Mouse (Mus musculus): ENCODE results near the gene Ncam1. TPM values are rescaled to one million over a fixed set of nuclear protein-coding genes. Genes with fewer than 3 reads are reported as not detected.

Gene Ncam1
- polyA plus RNA-seq, 1 experiment from 2014 or later, result 39.8 TPM

- peaks cover 7% of the 10 kb centered on the region for H3K4me1 ChIP-seq (ENCODE audit: control insufficient read depth, insufficient read depth, low read length)
- no peak overlapping the region for H3K9ac ChIP-seq (ENCODE audit: low read depth, low read length)
- no peaks in the 10 kb centered on the region for H3K9me3 ChIP-seq (replicated peaks; ENCODE audit: control insufficient read depth, low read length)
- H3K36me3 ChIP-seq (ENCODE audit: control insufficient read depth, insufficient read depth, low read length), result no peaks in the 10 kb centered on the region
- no peak overlapping the region for H3K4me3 ChIP-seq (ENCODE audit: low read depth, low read length)
- no peak overlapping the region for H3K27ac ChIP-seq (ENCODE audit: low read depth, low read length)
- H3K4me2 ChIP-seq, result no peak overlapping the region
- no peak for ATAC-seq (replicated peaks; ENCODE audit: insufficient number of reproducible peaks, low FRiP score, low TSS enrichment)
- H3K27me3 ChIP-seq (ENCODE audit: control insufficient read depth, insufficient read depth, low read length), result no peaks in the 10 kb centered on the region
- WGBS (ENCODE audit: insufficient replicate concordance), result 53% methylated on average over 4 of the region's 4 CpGs
Measured at GRCm38 (mm10) chr9:49534958-49535357, 263.8 kb downstream of the Ncam1 start.

GRCm38 (mm10) chr9:49533912-49534491 is 264.7 kb downstream of the Ncam1 start:
- Histone ChIP-seq H3K4me3 (ENCODE audit: low read depth, low read length) (no peak overlapping the region), H3K9me3 (replicated peaks; ENCODE audit: control insufficient read depth, low read length) (no peaks in the 10 kb centered on the region), H3K36me3 (ENCODE audit: control insufficient read depth, insufficient read depth, low read length) (no peaks in the 10 kb centered on the region), H3K27me3 (ENCODE audit: control insufficient read depth, insufficient read depth, low read length) (no peaks in the 10 kb centered on the region), H3K4me2 (no peak overlapping the region), H3K27ac (ENCODE audit: low read depth, low read length) (no peak overlapping the region), H3K4me1 (ENCODE audit: control insufficient read depth, insufficient read depth, low read length) (peaks cover 7% of the 10 kb centered on the region), H3K9ac (ENCODE audit: low read depth, low read length) (no peak overlapping the region)
- WGBS (ENCODE audit: insufficient replicate concordance), result 43% methylated on average over 8 of the region's 8 CpGs
- ATAC-seq (replicated peaks; ENCODE audit: insufficient number of reproducible peaks, low FRiP score, low TSS enrichment), result no peak

- H3K4me3 ChIP-seq (ENCODE audit: low read depth, low read length), result no peak overlapping the region
- ATAC-seq (replicated peaks; ENCODE audit: insufficient number of reproducible peaks, low FRiP score, low TSS enrichment), result no peak
- no peaks in the 10 kb centered on the region for H3K9me3 ChIP-seq (replicated peaks; ENCODE audit: control insufficient read depth, low read length)
- peaks cover 7% of the 10 kb centered on the region for H3K4me1 ChIP-seq (ENCODE audit: control insufficient read depth, insufficient read depth, low read length)
- WGBS (ENCODE audit: insufficient replicate concordance), result 48% methylated on average over 7 of the region's 7 CpGs
- no peak overlapping the region for H3K27ac ChIP-seq (ENCODE audit: low read depth, low read length)
- H3K9ac ChIP-seq (ENCODE audit: low read depth, low read length), result no peak overlapping the region
- no peak overlapping the region for H3K4me2 ChIP-seq
- H3K36me3 ChIP-seq (ENCODE audit: control insufficient read depth, insufficient read depth, low read length), result no peaks in the 10 kb centered on the region
- no peaks in the 10 kb centered on the region for H3K27me3 ChIP-seq (ENCODE audit: control insufficient read depth, insufficient read depth, low read length)
Measured at GRCm38 (mm10) chr9:49533455-49533854, 265.3 kb downstream of the Ncam1 start.

GRCm38 (mm10) chr9:49531833-49532232 is 266.9 kb downstream of the Ncam1 start:
- Histone ChIP-seq H3K36me3 (ENCODE audit: control insufficient read depth, insufficient read depth, low read length) (no peaks in the 10 kb centered on the region), H3K4me1 (ENCODE audit: control insufficient read depth, insufficient read depth, low read length) (peaks cover 7% of the 10 kb centered on the region), H3K9me3 (replicated peaks; ENCODE audit: control insufficient read depth, low read length) (no peaks in the 10 kb centered on the region), H3K4me2 (no peak overlapping the region), H3K27me3 (ENCODE audit: control insufficient read depth, insufficient read depth, low read length) (no peaks in the 10 kb centered on the region), H3K27ac (ENCODE audit: low read depth, low read length) (no peak overlapping the region), H3K4me3 (ENCODE audit: low read depth, low read length) (no peak overlapping the region), H3K9ac (ENCODE audit: low read depth, low read length) (no peak overlapping the region)
- WGBS (ENCODE audit: insufficient replicate concordance), result 83% methylated on average over 6 of the region's 6 CpGs
- ATAC-seq (replicated peaks; ENCODE audit: insufficient number of reproducible peaks, low FRiP score, low TSS enrichment), result no peak

GRCm38 (mm10) chr9:49531257-49531656 is 267.5 kb downstream of the Ncam1 start:
- no peak for ATAC-seq (replicated peaks; ENCODE audit: insufficient number of reproducible peaks, low FRiP score, low TSS enrichment)
- H3K4me3 ChIP-seq (ENCODE audit: low read depth, low read length), result no peak overlapping the region
- H3K4me2 ChIP-seq, result no peak overlapping the region
- H3K9me3 ChIP-seq (replicated peaks; ENCODE audit: control insufficient read depth, low read length), result no peaks in the 10 kb centered on the region
- H3K36me3 ChIP-seq (ENCODE audit: control insufficient read depth, insufficient read depth, low read length), result no peaks in the 10 kb centered on the region
- peaks cover 7% of the 10 kb centered on the region for H3K4me1 ChIP-seq (ENCODE audit: control insufficient read depth, insufficient read depth, low read length)
- no peak overlapping the region for H3K27ac ChIP-seq (ENCODE audit: low read depth, low read length)
- no peaks in the 10 kb centered on the region for H3K27me3 ChIP-seq (ENCODE audit: control insufficient read depth, insufficient read depth, low read length)
- WGBS (ENCODE audit: insufficient replicate concordance), result 50% methylated on average over 7 of the region's 7 CpGs
- no peak overlapping the region for H3K9ac ChIP-seq (ENCODE audit: low read depth, low read length)

GRCm38 (mm10) chr9:49530739-49531138 is 268.0 kb downstream of the Ncam1 start:
- 56% methylated on average over 4 of the region's 4 CpGs for WGBS (ENCODE audit: insufficient replicate concordance)
- Histone ChIP-seq H3K27ac (ENCODE audit: low read depth, low read length) (no peak overlapping the region), H3K4me2 (no peak overlapping the region), H3K9ac (ENCODE audit: low read depth, low read length) (no peak overlapping the region), H3K4me3 (ENCODE audit: low read depth, low read length) (no peak overlapping the region), H3K4me1 (ENCODE audit: control insufficient read depth, insufficient read depth, low read length) (peaks cover 7% of the 10 kb centered on the region), H3K27me3 (ENCODE audit: control insufficient read depth, insufficient read depth, low read length) (no peaks in the 10 kb centered on the region), H3K36me3 (ENCODE audit: control insufficient read depth, insufficient read depth, low read length) (no peaks in the 10 kb centered on the region), H3K9me3 (replicated peaks; ENCODE audit: control insufficient read depth, low read length) (no peaks in the 10 kb centered on the region)
- ATAC-seq (replicated peaks; ENCODE audit: insufficient number of reproducible peaks, low FRiP score, low TSS enrichment), result no peak

GRCm38 (mm10) chr9:49529366-49529959 is 269.3 kb downstream of the Ncam1 start:
- Histone ChIP-seq H3K4me1 (ENCODE audit: control insufficient read depth, insufficient read depth, low read length) (peaks cover 5% of the 10 kb centered on the region; the same call in 1 of the 2 replicates), H3K4me3 (ENCODE audit: low read depth, low read length) (no peak overlapping the region), H3K36me3 (ENCODE audit: control insufficient read depth, insufficient read depth, low read length) (no peaks in the 10 kb centered on the region), H3K9me3 (replicated peaks; ENCODE audit: control insufficient read depth, low read length) (no peaks in the 10 kb centered on the region), H3K27me3 (ENCODE audit: control insufficient read depth, insufficient read depth, low read length) (no peaks in the 10 kb centered on the region), H3K4me2 (no peak overlapping the region), H3K9ac (ENCODE audit: low read depth, low read length) (no peak overlapping the region), H3K27ac (ENCODE audit: low read depth, low read length) (no peak overlapping the region)
- no peak for ATAC-seq (replicated peaks; ENCODE audit: insufficient number of reproducible peaks, low FRiP score, low TSS enrichment)
- WGBS (ENCODE audit: insufficient replicate concordance), result 81% methylated on average over 8 of the region's 8 CpGs

- no peak overlapping the region for H3K4me3 ChIP-seq (ENCODE audit: low read depth, low read length)
- H3K9ac ChIP-seq (ENCODE audit: low read depth, low read length), result no peak overlapping the region
- no peaks in the 10 kb centered on the region for H3K27me3 ChIP-seq (ENCODE audit: control insufficient read depth, insufficient read depth, low read length)
- no peaks in the 10 kb centered on the region for H3K4me1 ChIP-seq (ENCODE audit: control insufficient read depth, insufficient read depth, low read length)
- no peak overlapping the region for H3K4me2 ChIP-seq
- H3K9me3 ChIP-seq (replicated peaks; ENCODE audit: control insufficient read depth, low read length), result no peaks in the 10 kb centered on the region
- 53% methylated on average over 10 of the region's 10 CpGs for WGBS (ENCODE audit: insufficient replicate concordance)
- ATAC-seq (replicated peaks; ENCODE audit: insufficient number of reproducible peaks, low FRiP score, low TSS enrichment), result no peak
- no peak overlapping the region for H3K27ac ChIP-seq (ENCODE audit: low read depth, low read length)
- no peaks in the 10 kb centered on the region for H3K36me3 ChIP-seq (ENCODE audit: control insufficient read depth, insufficient read depth, low read length)
Measured at GRCm38 (mm10) chr9:49528943-49529342, 269.8 kb downstream of the Ncam1 start.

GRCm38 (mm10) chr9:49528026-49528425 is 270.7 kb downstream of the Ncam1 start:
- Histone ChIP-seq H3K27ac (ENCODE audit: low read depth, low read length) (no peak overlapping the region), H3K4me3 (ENCODE audit: low read depth, low read length) (no peak overlapping the region)
- ATAC-seq (replicated peaks; ENCODE audit: insufficient number of reproducible peaks, low FRiP score, low TSS enrichment), result no peak

More at GRCm38 (mm10) chr9:49528026-49528425, 270.7 kb downstream of the Ncam1 start:
- Histone ChIP-seq H3K4me1 (ENCODE audit: control insufficient read depth, insufficient read depth, low read length) (no peaks in the 10 kb centered on the region), H3K9ac (ENCODE audit: low read depth, low read length) (no peak overlapping the region), H3K36me3 (ENCODE audit: control insufficient read depth, insufficient read depth, low read length) (no peaks in the 10 kb centered on the region), H3K9me3 (replicated peaks; ENCODE audit: control insufficient read depth, low read length) (no peaks in the 10 kb centered on the region), H3K4me2 (no peak overlapping the region), H3K27me3 (ENCODE audit: control insufficient read depth, insufficient read depth, low read length) (no peaks in the 10 kb centered on the region)
- WGBS (ENCODE audit: insufficient replicate concordance), result 85% methylated on average over 5 of the region's 5 CpGs
